Mouse (Mus musculus): ENCODE measurements at regions not wholly inside any gene's neighbourhood (a gene's known extent, or its start where the extent isn't known, plus 50 kb on each side); places are given as distances from the start of the nearest gene placed in this dataset.

- Histone ChIP-seq H3K27ac (ENCODE audit: low read length) (no peak overlapping the region), H3K4me1 (ENCODE audit: control insufficient read depth, insufficient read depth, low read length) (no peaks in the 10 kb centered on the region; the same call in 1 of the 2 replicates), H3K4me2 (ENCODE audit: low read depth, low read length) (no peak overlapping the region), H3K36me3 (ENCODE audit: control insufficient read depth, insufficient read depth, low read length) (no peaks in the 10 kb centered on the region), H3K9ac (ENCODE audit: low read depth, low read length) (no peak overlapping the region), H3K9me3 (ENCODE audit: control insufficient read depth, low read length) (no peaks in the 10 kb centered on the region), H3K27me3 (replicated peaks; ENCODE audit: control insufficient read depth, insufficient read depth, low read length) (no peaks in the 10 kb centered on the region), H3K4me3 (ENCODE audit: low read length) (no peak overlapping the region)
- no peak for ATAC-seq
- WGBS: 49% methylated on average over 3 of the region's 3 CpGs
Measured at GRCm38 (mm10) chr3:21820051-21820598, 256.3 kb upstream of the Tbl1xr1 start.

GRCm38 (mm10) chr3:21822675-21823074 is 253.8 kb upstream of the Tbl1xr1 start:
- no peaks in the 10 kb centered on the region for H3K27me3 ChIP-seq (replicated peaks; ENCODE audit: control insufficient read depth, insufficient read depth, low read length)
- ATAC-seq: no peak
- no peak overlapping the region for H3K4me2 ChIP-seq (ENCODE audit: low read depth, low read length)
- no peak overlapping the region for H3K9ac ChIP-seq (ENCODE audit: low read depth, low read length)
- H3K4me1 ChIP-seq (ENCODE audit: control insufficient read depth, insufficient read depth, low read length): no peaks in the 10 kb centered on the region; the same call in 1 of the 2 replicates
- H3K36me3 ChIP-seq (ENCODE audit: control insufficient read depth, insufficient read depth, low read length): no peaks in the 10 kb centered on the region
- no peak overlapping the region for H3K27ac ChIP-seq (ENCODE audit: low read length)
- no peak overlapping the region for H3K4me3 ChIP-seq (ENCODE audit: low read length)
- H3K9me3 ChIP-seq (ENCODE audit: control insufficient read depth, low read length): no peaks in the 10 kb centered on the region
- WGBS: 74% methylated on average over 4 of the region's 4 CpGs

- Histone ChIP-seq H3K27ac (ENCODE audit: low read length) (no peak overlapping the region), H3K36me3 (ENCODE audit: control insufficient read depth, insufficient read depth, low read length) (no peaks in the 10 kb centered on the region), H3K9ac (ENCODE audit: low read depth, low read length) (no peak overlapping the region), H3K27me3 (replicated peaks; ENCODE audit: control insufficient read depth, insufficient read depth, low read length) (no peaks in the 10 kb centered on the region), H3K4me1 (ENCODE audit: control insufficient read depth, insufficient read depth, low read length) (no peaks in the 10 kb centered on the region; the same call in 1 of the 2 replicates), H3K4me3 (ENCODE audit: low read length) (no peak overlapping the region), H3K4me2 (ENCODE audit: low read depth, low read length) (no peak overlapping the region), H3K9me3 (ENCODE audit: control insufficient read depth, low read length) (no peaks in the 10 kb centered on the region)
- 83% methylated on average over 4 of the region's 4 CpGs for WGBS
- ATAC-seq: no peak
Measured at GRCm38 (mm10) chr3:21823331-21823730, 253.1 kb upstream of the Tbl1xr1 start.

GRCm38 (mm10) chr3:21824101-21824880 is 252.2 kb upstream of the Tbl1xr1 start:
- H3K9me3 ChIP-seq (ENCODE audit: control insufficient read depth, low read length): no peaks in the 10 kb centered on the region
- 56% methylated on average over 8 of the region's 8 CpGs for WGBS
- ATAC-seq: no peak
- H3K27ac ChIP-seq (ENCODE audit: low read length): no peak overlapping the region
- H3K36me3 ChIP-seq (ENCODE audit: control insufficient read depth, insufficient read depth, low read length): no peaks in the 10 kb centered on the region
- H3K4me1 ChIP-seq (ENCODE audit: control insufficient read depth, insufficient read depth, low read length): no peaks in the 10 kb centered on the region; the same call in 1 of the 2 replicates
- H3K27me3 ChIP-seq (replicated peaks; ENCODE audit: control insufficient read depth, insufficient read depth, low read length): no peaks in the 10 kb centered on the region
- H3K4me3 ChIP-seq (ENCODE audit: low read length): no peak overlapping the region
- H3K9ac ChIP-seq (ENCODE audit: low read depth, low read length): no peak overlapping the region
- H3K4me2 ChIP-seq (ENCODE audit: low read depth, low read length): no peak overlapping the region

- H3K36me3 ChIP-seq (ENCODE audit: control insufficient read depth, insufficient read depth, low read length): no peaks in the 10 kb centered on the region
- no peaks in the 10 kb centered on the region for H3K9me3 ChIP-seq (ENCODE audit: control insufficient read depth, low read length)
- H3K27ac ChIP-seq (ENCODE audit: low read length): no peak overlapping the region
- H3K9ac ChIP-seq (ENCODE audit: low read depth, low read length): no peak overlapping the region
- H3K27me3 ChIP-seq (replicated peaks; ENCODE audit: control insufficient read depth, insufficient read depth, low read length): no peaks in the 10 kb centered on the region
- H3K4me2 ChIP-seq (ENCODE audit: low read depth, low read length): no peak overlapping the region
- H3K4me3 ChIP-seq (ENCODE audit: low read length): no peak overlapping the region
- no peak for ATAC-seq
- no peaks in the 10 kb centered on the region; the same call in 1 of the 2 replicates for H3K4me1 ChIP-seq (ENCODE audit: control insufficient read depth, insufficient read depth, low read length)
- WGBS: 82% methylated on average over 5 of the region's 5 CpGs
Measured at GRCm38 (mm10) chr3:21824913-21825610, 251.4 kb upstream of the Tbl1xr1 start.

- ATAC-seq: no peak
- no peaks in the 10 kb centered on the region for H3K9me3 ChIP-seq (ENCODE audit: control insufficient read depth, low read length)
- no peak overlapping the region for H3K4me2 ChIP-seq (ENCODE audit: low read depth, low read length)
- H3K4me1 ChIP-seq (ENCODE audit: control insufficient read depth, insufficient read depth, low read length): no peaks in the 10 kb centered on the region
- no peak overlapping the region for H3K4me3 ChIP-seq (ENCODE audit: low read length)
- no peak overlapping the region for H3K9ac ChIP-seq (ENCODE audit: low read depth, low read length)
- no peak overlapping the region for H3K27ac ChIP-seq (ENCODE audit: low read length)
- no peaks in the 10 kb centered on the region for H3K36me3 ChIP-seq (ENCODE audit: control insufficient read depth, insufficient read depth, low read length)
- no peaks in the 10 kb centered on the region for H3K27me3 ChIP-seq (replicated peaks; ENCODE audit: control insufficient read depth, insufficient read depth, low read length)
Measured at GRCm38 (mm10) chr3:21827656-21828055, 248.8 kb upstream of the Tbl1xr1 start.

- Histone ChIP-seq H3K4me1 (ENCODE audit: control insufficient read depth, insufficient read depth, low read length) (no peaks in the 10 kb centered on the region), H3K27me3 (replicated peaks; ENCODE audit: control insufficient read depth, insufficient read depth, low read length) (no peaks in the 10 kb centered on the region), H3K27ac (ENCODE audit: low read length) (no peak overlapping the region), H3K4me3 (ENCODE audit: low read length) (no peak overlapping the region), H3K36me3 (ENCODE audit: control insufficient read depth, insufficient read depth, low read length) (no peaks in the 10 kb centered on the region), H3K9ac (ENCODE audit: low read depth, low read length) (no peak overlapping the region), H3K9me3 (ENCODE audit: control insufficient read depth, low read length) (no peaks in the 10 kb centered on the region), H3K4me2 (ENCODE audit: low read depth, low read length) (no peak overlapping the region)
- 94% methylated on average over 12 of the region's 12 CpGs for WGBS
- no peak for ATAC-seq
Measured at GRCm38 (mm10) chr3:21833111-21833510, 243.3 kb upstream of the Tbl1xr1 start.

- Histone ChIP-seq H3K4me2 (ENCODE audit: low read depth, low read length) (no peak overlapping the region), H3K36me3 (ENCODE audit: control insufficient read depth, insufficient read depth, low read length) (no peaks in the 10 kb centered on the region), H3K9me3 (ENCODE audit: control insufficient read depth, low read length) (no peaks in the 10 kb centered on the region), H3K27me3 (replicated peaks; ENCODE audit: control insufficient read depth, insufficient read depth, low read length) (no peaks in the 10 kb centered on the region), H3K4me3 (ENCODE audit: low read length) (no peak overlapping the region), H3K27ac (ENCODE audit: low read length) (no peak overlapping the region), H3K9ac (ENCODE audit: low read depth, low read length) (no peak overlapping the region), H3K4me1 (ENCODE audit: control insufficient read depth, insufficient read depth, low read length) (no peaks in the 10 kb centered on the region)
- 79% methylated on average over 1 of the region's 1 CpGs for WGBS
- ATAC-seq: no peak
Measured at GRCm38 (mm10) chr3:21835526-21835925, 240.9 kb upstream of the Tbl1xr1 start.

- ATAC-seq: no peak
- Histone ChIP-seq H3K36me3 (ENCODE audit: control insufficient read depth, insufficient read depth, low read length) (no peaks in the 10 kb centered on the region), H3K4me3 (ENCODE audit: low read length) (no peak overlapping the region), H3K27ac (ENCODE audit: low read length) (no peak overlapping the region), H3K9ac (ENCODE audit: low read depth, low read length) (no peak overlapping the region), H3K4me2 (ENCODE audit: low read depth, low read length) (no peak overlapping the region), H3K9me3 (ENCODE audit: control insufficient read depth, low read length) (no peaks in the 10 kb centered on the region), H3K27me3 (replicated peaks; ENCODE audit: control insufficient read depth, insufficient read depth, low read length) (no peaks in the 10 kb centered on the region), H3K4me1 (ENCODE audit: control insufficient read depth, insufficient read depth, low read length) (no peaks in the 10 kb centered on the region)
- 63% methylated on average over 4 of the region's 4 CpGs for WGBS
Measured at GRCm38 (mm10) chr3:21837297-21837946, 239.0 kb upstream of the Tbl1xr1 start.
